Mouse (Mus musculus) liver, embryonic 16.5 days (tissue): ENCODE data around the gene Nr2f2. TPM values are rescaled to one million over a fixed set of nuclear protein-coding genes. Genes with fewer than 3 reads are reported as not detected.
A peak's percentile ranks its signal among the peaks of the same experiment; 100 is the strongest.

Experiments used
- ATAC-seq: fragments of 200-750 bp; cut with Nextera tagmentation; 2 replicates; pipeline ENCODE4 v1.8.0; 2017; ENCODE audit warnings: low read depth, mild to moderate bottlenecking, moderate number of reproducible peaks, moderate library complexity
- H3K27ac ChIP-seq: fragments of 300-500 bp; sonication (generic); 2 replicates; pipeline ENCODE4 v1.5.1; 2014; ENCODE audit warnings: mild to moderate bottlenecking, low read length
- H3K27me3 ChIP-seq: fragments of 300-500 bp; sonication (generic); 2 replicates; pipeline ENCODE4 v1.6.1; 2014; ENCODE audit warnings: low read depth, low read length, mixed read lengths; ENCODE audit not compliant: control insufficient read depth, insufficient read depth
- H3K36me3 ChIP-seq: fragments of 300-500 bp; sonication (generic); 2 replicates; pipeline ENCODE4 v1.6.1; 2014; ENCODE audit warnings: mild to moderate bottlenecking; ENCODE audit not compliant: control insufficient read depth, insufficient read depth
- H3K4me1 ChIP-seq: fragments of 300-500 bp; sonication (generic); 2 replicates; pipeline ENCODE4 v1.6.1; 2014; ENCODE audit warnings: low read depth, low read length, mixed read lengths; ENCODE audit not compliant: control insufficient read depth
- H3K4me2 ChIP-seq: fragments of 300-500 bp; sonication (generic); 2 replicates; pipeline ENCODE4 v1.6.1; 2014; ENCODE audit warnings: low read depth, low read length, mixed read lengths
- H3K4me3 ChIP-seq: fragments of 300-500 bp; sonication (generic); 2 replicates; pipeline ENCODE4 v1.5.1; 2014; ENCODE audit warnings: low read depth, mild to moderate bottlenecking, low read length
- H3K9ac ChIP-seq: fragments of 300-500 bp; sonication (generic); 2 replicates; pipeline ENCODE4 v1.6.1; 2014; ENCODE audit warnings: low read depth, low read length
- H3K9me3 ChIP-seq: fragments of 300-500 bp; sonication (generic); replicated peaks from 2 replicates; pipeline ENCODE4 v1.6.1; 2016; ENCODE audit warnings: low read length; ENCODE audit not compliant: control insufficient read depth
- WGBS: fragments of 180-500 bp; shearing (Covaris S2); extraction: QIAGEN DNeasy Blood & Tissue Kit; methylation state at CpG from one replicate; pipeline ENCODE4 v1.1.7; 2014; ENCODE audit not compliant: insufficient replicate concordance; 5-methylcytosine and 5-hydroxymethylcytosine counted together
- polyA plus RNA-seq: library from polyadenylated mRNA; unstranded; fragments of >200 nt; fragmentation: Nextera tagmentation; extraction: Ambion mirVana; gene quantifications from 2 replicates; pipeline ENCODE4 v1.2.1, GENCODE M21; 2015

Gene Nr2f2
- polyA plus RNA-seq, 1 experiment from 2014 or later: 6.2 TPM

GRCm38 (mm10) chr7:70361383-70362364, 4.9 kb downstream of the Nr2f2 start:
- ATAC-seq: peak; percentile 85
- peaks cover 75% of the 10 kb centered on the region for H3K27me3 ChIP-seq
- H3K27ac ChIP-seq: peak overlapping the region; percentile 85
- peak overlapping the region; percentile 61 for H3K4me3 ChIP-seq
- under 1% methylated on average over 93 of the region's 98 CpGs for WGBS
- no peaks in the 10 kb centered on the region for H3K36me3 ChIP-seq
- H3K9ac ChIP-seq: peak overlapping the region; percentile 58
- H3K4me2 ChIP-seq: peak overlapping the region; percentile 55
- no peaks in the 10 kb centered on the region; the same call in 1 of the 2 replicates for H3K4me1 ChIP-seq
- no peaks in the 10 kb centered on the region for H3K9me3 ChIP-seq

GRCm38 (mm10) chr7:70360611-70361382, 5.7 kb downstream of the Nr2f2 start:
- Histone ChIP-seq H3K36me3 (no peaks in the 10 kb centered on the region), H3K27me3 (peaks cover 69% of the 10 kb centered on the region), H3K4me3 (peak overlapping the region; percentile 61), H3K9ac (peak overlapping the region; percentile 58), H3K9me3 (no peaks in the 10 kb centered on the region), H3K4me2 (peak overlapping the region; percentile 55), H3K4me1 (no peaks in the 10 kb centered on the region; the same call in 1 of the 2 replicates), H3K27ac (peak overlapping the region; percentile 85)
- 0 out of 2 replicates have a peak, but pooled peaks have one; percentile 2 for ATAC-seq
- WGBS: under 1% methylated on average over 62 of the region's 84 CpGs

GRCm38 (mm10) chr7:70359791-70360581, 6.5 kb downstream of the Nr2f2 start:
- H3K27ac ChIP-seq: peak overlapping the region; percentile 85
- H3K9ac ChIP-seq: peak overlapping the region; percentile 52
- H3K4me2 ChIP-seq: peak overlapping the region; percentile 55
- no peaks in the 10 kb centered on the region for H3K36me3 ChIP-seq
- peaks cover 61% of the 10 kb centered on the region for H3K27me3 ChIP-seq
- no peak for ATAC-seq
- WGBS: 2% methylated on average over 68 of the region's 75 CpGs
- no peaks in the 10 kb centered on the region for H3K9me3 ChIP-seq
- no peaks in the 10 kb centered on the region; the same call in 1 of the 2 replicates for H3K4me1 ChIP-seq
- peak overlapping the region; percentile 61 for H3K4me3 ChIP-seq

- 2% methylated on average over 32 of the region's 33 CpGs for WGBS
- no peak for ATAC-seq
- no peaks in the 10 kb centered on the region for H3K9me3 ChIP-seq
- peaks cover 57% of the 10 kb centered on the region for H3K27me3 ChIP-seq
- peak overlapping the region; percentile 61 for H3K4me3 ChIP-seq
- peak overlapping the region; percentile 46 for H3K9ac ChIP-seq
- H3K4me1 ChIP-seq: no peaks in the 10 kb centered on the region; the same call in 1 of the 2 replicates
- peak overlapping the region; percentile 48 for H3K27ac ChIP-seq
- H3K36me3 ChIP-seq: no peaks in the 10 kb centered on the region
- H3K4me2 ChIP-seq: peak overlapping the region; percentile 55
These were observed 7.5 kb downstream of the Nr2f2 start for GRCm38 (mm10) chr7:70358848-70359591.

- peak overlapping the region; percentile 61 for H3K4me3 ChIP-seq
- no peak for ATAC-seq
- peak overlapping the region; percentile 47 for H3K4me2 ChIP-seq
- 5% methylated on average over 33 of the region's 33 CpGs for WGBS
- H3K4me1 ChIP-seq: no peaks in the 10 kb centered on the region; the same call in 1 of the 2 replicates
- no peaks in the 10 kb centered on the region for H3K9me3 ChIP-seq
- no peaks in the 10 kb centered on the region for H3K36me3 ChIP-seq
- peaks cover 57% of the 10 kb centered on the region for H3K27me3 ChIP-seq
- H3K27ac ChIP-seq: peak overlapping the region; percentile 48
- peak overlapping the region; percentile 46 for H3K9ac ChIP-seq
These were observed 8.3 kb downstream of the Nr2f2 start for GRCm38 (mm10) chr7:70358020-70358847.

GRCm38 (mm10) chr7:70357516-70358019, 9.0 kb downstream of the Nr2f2 start:
- Histone ChIP-seq H3K9me3 (no peaks in the 10 kb centered on the region), H3K4me1 (no peaks in the 10 kb centered on the region; the same call in 1 of the 2 replicates), H3K36me3 (no peaks in the 10 kb centered on the region), H3K27me3 (peaks cover 54% of the 10 kb centered on the region), H3K4me3 (peak overlapping the region; percentile 61), H3K27ac (no peak overlapping the region; the same call in 1 of the 2 replicates), H3K9ac (peak overlapping the region; percentile 43), H3K4me2 (peak overlapping the region; percentile 47)
- no peak for ATAC-seq
- 11% methylated on average over 17 of the region's 17 CpGs for WGBS

GRCm38 (mm10) chr7:70356691-70357515, 9.6 kb downstream of the Nr2f2 start:
- Histone ChIP-seq H3K4me1 (no peaks in the 10 kb centered on the region; the same call in 1 of the 2 replicates), H3K9me3 (no peaks in the 10 kb centered on the region), H3K27me3 (peaks cover 47% of the 10 kb centered on the region), H3K27ac (no peak overlapping the region), H3K4me2 (peak overlapping the region; percentile 29), H3K36me3 (no peaks in the 10 kb centered on the region), H3K4me3 (peak overlapping the region; percentile 24), H3K9ac (no peak overlapping the region)
- ATAC-seq: no peak
- 45% methylated on average over 3 of the region's 3 CpGs for WGBS
